Mouse (Mus musculus): ENCODE data around the gene Cep97.
"Not testable (repeated sequence)": the region's sequence is repeated elsewhere in the genome, so short reads cannot be mapped to it uniquely, and the experiment has no call there.

The Cep97 gene

GRCm38 (mm10) chr16:55934453-55935037 is at the start of gene Cep97:
TSS of gene Cep97 (minus strand) at chr16:55934855.
- peak; percentile 93 to 99 for DNase-seq (ENCODE audit: low spot score in 2 of 2)

- peak; percentile 39 to 44 for DNase-seq (ENCODE audit: low spot score in 2 of 2)
These were observed 40.2 kb upstream of the Cep97 start for GRCm38 (mm10) chr16:55974903-55975285.

GRCm38 (mm10) chr16:55974256-55974902 is 39.7 kb upstream of the Cep97 start:
- DNase-seq (ENCODE audit: low spot score in 2 of 2): peak; percentile 73 to 77

GRCm38 (mm10) chr16:55973431-55974255 is 39.0 kb upstream of the Cep97 start, which contains the start of gene Zbtb11:
TSS of gene Zbtb11 (plus strand) at chr16:55973883.
- peak; percentile 98 to 99 for DNase-seq (ENCODE audit: low spot score in 2 of 2)

- no peak for DNase-seq (ENCODE audit: low spot score in 2 of 2)
These were observed 38.1 kb upstream of the Cep97 start for GRCm38 (mm10) chr16:55972626-55973201.

GRCm38 (mm10) chr16:55971735-55972615 is 37.3 kb upstream of the Cep97 start:
- no peak for DNase-seq (ENCODE audit: low spot score in 2 of 2)

- DNase-seq (ENCODE audit: low spot score in 2 of 2): no peak
These were observed 35.8 kb upstream of the Cep97 start for GRCm38 (mm10) chr16:55970416-55970815.

- DNase-seq (ENCODE audit: low spot score in 2 of 2): peak in 1 of 2 experiments; percentile 23
These were observed 34.5 kb upstream of the Cep97 start for GRCm38 (mm10) chr16:55969147-55969546.

- no peak for DNase-seq (ENCODE audit: low spot score in 2 of 2)
These were observed 32.6 kb upstream of the Cep97 start for GRCm38 (mm10) chr16:55967221-55967620.

- peak; percentile 98 to 99 for DNase-seq (ENCODE audit: low spot score in 2 of 2)
These were observed 31.7 kb upstream of the Cep97 start, which contains the start of gene Rpl24 for GRCm38 (mm10) chr16:55966212-55966871. TSS of gene Rpl24 (plus strand) at chr16:55966275.

- peak; percentile 47 to 49 for DNase-seq (ENCODE audit: low spot score in 2 of 2)
These were observed 29.7 kb upstream of the Cep97 start for GRCm38 (mm10) chr16:55964126-55964949.

GRCm38 (mm10) chr16:55963068-55963467 is 28.4 kb upstream of the Cep97 start:
- not testable (repeated sequence) for DNase-seq (ENCODE audit: low spot score in 2 of 2)

GRCm38 (mm10) chr16:55954196-55954595 is 19.5 kb upstream of the Cep97 start:
- not testable (repeated sequence) for DNase-seq (ENCODE audit: low spot score in 2 of 2)

GRCm38 (mm10) chr16:55952771-55953170 is 18.1 kb upstream of the Cep97 start:
- no peak for DNase-seq (ENCODE audit: low spot score in 2 of 2)

- DNase-seq (ENCODE audit: low spot score in 2 of 2): no peak
These were observed 17.1 kb upstream of the Cep97 start for GRCm38 (mm10) chr16:55951679-55952327.

- peak; percentile 79 to 89 for DNase-seq (ENCODE audit: low spot score in 2 of 2)
These were observed 16.5 kb upstream of the Cep97 start for GRCm38 (mm10) chr16:55950946-55951678.

GRCm38 (mm10) chr16:55950462-55950861 is 15.8 kb upstream of the Cep97 start:
- DNase-seq (ENCODE audit: low spot score in 2 of 2): no peak

GRCm38 (mm10) chr16:55948963-55949362 is 14.3 kb upstream of the Cep97 start:
- no peak for DNase-seq (ENCODE audit: low spot score in 2 of 2)

Measured in right cerebral cortex, adult 2 months (tissue).